Mouse (Mus musculus): Measurements from ENCODE around the gene Eif4ebp2.
A peak's percentile ranks its signal among the peaks of the same experiment; 100 is the strongest.

Eif4ebp2 gene

GRCm38 (mm10) chr10:61417046-61417445 lies 35.4 kb downstream of the Eif4ebp2 start:
- no peak for DNase-seq

DNA sequence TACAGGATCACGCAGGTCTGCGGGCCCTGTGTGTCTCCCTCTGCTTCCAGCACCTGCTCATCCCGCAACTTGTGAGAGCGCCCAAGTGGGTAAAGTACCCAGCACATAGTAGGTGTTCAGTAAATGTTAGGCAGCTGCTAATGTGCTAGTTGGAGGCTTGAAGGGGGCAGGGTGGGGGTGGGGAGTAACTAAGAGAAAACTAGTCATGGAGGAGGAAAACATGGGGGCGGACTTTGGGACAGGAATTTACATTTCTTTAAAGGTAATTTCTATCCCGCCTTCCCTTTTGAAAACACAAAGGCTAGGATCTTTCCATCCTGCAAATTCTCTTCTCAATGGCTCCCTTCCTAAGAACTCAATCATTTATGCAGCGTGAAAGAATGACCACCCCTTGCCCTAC lies 35.9 kb downstream of the Eif4ebp2 start:
- no peak for DNase-seq

GRCm38 (mm10) chr10:61415890-61416289 lies 36.6 kb downstream of the Eif4ebp2 start:
- no peak for DNase-seq

- DNase-seq, result no peak
These were observed 37.2 kb downstream of the Eif4ebp2 start for GRCm38 (mm10) chr10:61415240-61415639.

- no peak for DNase-seq
These were observed 39.4 kb downstream of the Eif4ebp2 start for GRCm38 (mm10) chr10:61412910-61413625.

DNA sequence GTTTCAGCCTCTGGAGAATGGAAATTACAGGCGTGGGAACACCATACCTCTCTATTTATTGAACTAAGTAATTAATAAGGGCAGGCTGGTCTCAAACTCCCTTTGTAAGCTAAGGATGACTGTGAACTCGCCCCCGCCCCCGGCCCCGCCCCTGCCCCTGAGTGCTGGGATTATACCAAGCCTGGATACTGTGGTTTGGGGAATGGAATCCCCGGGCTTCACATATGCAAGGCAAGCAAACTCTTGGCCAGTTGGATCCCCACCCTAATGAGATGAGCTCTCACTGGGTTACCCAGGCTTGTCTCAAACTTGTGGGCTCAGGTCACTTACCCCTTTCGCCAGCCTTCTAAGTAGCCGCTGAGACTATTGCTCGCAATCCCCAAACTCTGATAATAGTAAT lies 42.3 kb downstream of the Eif4ebp2 start:
- no peak for DNase-seq

GRCm38 (mm10) chr10:61409776-61410175 lies 42.7 kb downstream of the Eif4ebp2 start:
- no peak for DNase-seq

DNA sequence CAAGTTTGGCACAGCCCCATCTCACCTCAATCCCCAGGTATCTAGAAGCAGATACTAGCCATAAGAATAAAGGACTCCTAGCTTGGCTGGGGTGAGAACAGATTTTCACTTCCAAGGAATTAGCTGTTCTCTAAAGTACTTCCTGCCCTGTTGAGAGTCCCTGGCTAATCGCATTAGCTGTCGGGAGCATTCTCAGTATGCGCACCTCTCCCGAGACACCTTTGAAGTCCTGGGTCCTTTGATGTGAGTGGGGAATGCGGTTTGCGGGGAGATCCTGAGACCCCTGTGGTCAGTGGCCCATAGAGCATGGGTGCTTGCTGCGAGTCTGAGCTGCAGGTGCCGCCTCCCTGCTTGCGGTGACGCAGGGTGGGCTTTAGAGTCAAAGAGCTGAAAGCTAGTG lies 46.5 kb downstream of the Eif4ebp2 start:
- DNase-seq, result no peak

DNA sequence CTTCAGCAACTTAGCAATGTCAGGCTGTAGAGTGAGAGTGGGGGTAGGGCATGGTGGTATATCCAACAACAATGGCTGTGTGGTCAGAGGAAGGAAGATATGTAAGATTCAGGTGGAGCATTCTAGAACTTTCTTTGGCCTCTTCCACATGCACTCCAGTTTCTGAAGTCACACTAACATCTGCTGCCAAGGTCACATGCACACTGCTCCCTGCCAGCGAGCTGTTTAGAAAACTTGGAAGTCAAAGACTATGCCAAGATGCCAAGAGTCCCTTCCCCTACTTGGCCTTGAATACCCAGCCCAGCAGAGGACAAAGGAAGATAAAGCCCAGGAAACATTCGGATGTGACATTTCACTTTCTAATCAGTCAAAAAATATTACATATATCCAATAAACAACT lies 49.5 kb downstream of the Eif4ebp2 start:
- no peak for DNase-seq

- DNase-seq, result no peak
These were observed 50.0 kb downstream of the Eif4ebp2 start for GRCm38 (mm10) chr10:61402480-61402879.

DNA sequence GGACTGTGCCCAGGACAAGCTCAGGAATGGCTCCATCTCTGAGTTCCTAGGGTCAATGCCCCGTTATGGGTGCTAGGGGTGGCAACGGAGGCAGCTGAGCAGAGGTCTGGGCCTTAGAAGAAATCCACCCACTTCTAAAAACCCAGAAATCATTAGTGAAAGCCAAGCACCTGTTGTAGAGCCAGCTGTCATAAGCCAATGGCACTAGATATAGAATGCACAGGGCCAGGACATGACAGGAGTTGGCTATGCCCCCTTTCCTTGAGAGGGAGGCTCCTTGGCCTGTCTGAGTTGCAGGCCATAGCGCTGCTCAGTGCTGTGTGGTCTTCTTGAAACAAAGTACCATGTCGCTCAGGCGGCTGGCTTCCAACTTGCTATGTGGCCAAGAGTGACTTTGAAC lies 52.1 kb downstream of the Eif4ebp2 start:
- DNase-seq, result no peak

- peak; percentile 44 for DNase-seq
These were observed 53.2 kb downstream of the Eif4ebp2 start for GRCm38 (mm10) chr10:61399156-61399734.

DNA sequence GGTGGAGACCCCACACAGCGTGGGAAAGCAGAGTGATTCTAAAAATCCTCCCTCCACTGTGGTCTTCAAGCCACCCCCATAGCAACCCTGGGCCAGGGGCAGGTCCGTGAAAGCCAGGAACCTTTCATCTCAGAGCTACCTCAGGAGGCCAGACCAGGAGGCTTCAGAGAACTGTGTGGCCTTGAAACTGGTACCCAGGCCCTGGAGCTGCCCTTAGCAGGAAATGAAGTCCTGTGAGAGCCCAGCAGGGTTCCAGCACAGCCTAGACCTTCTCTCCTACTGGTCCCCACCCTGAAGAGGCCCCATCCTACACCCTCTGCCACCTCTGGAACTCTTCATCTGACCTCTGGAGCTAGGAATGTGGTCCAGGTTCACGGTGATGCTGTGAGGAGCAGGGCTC lies 54.3 kb downstream of the Eif4ebp2 start:
- DNase-seq, result no peak

DNA sequence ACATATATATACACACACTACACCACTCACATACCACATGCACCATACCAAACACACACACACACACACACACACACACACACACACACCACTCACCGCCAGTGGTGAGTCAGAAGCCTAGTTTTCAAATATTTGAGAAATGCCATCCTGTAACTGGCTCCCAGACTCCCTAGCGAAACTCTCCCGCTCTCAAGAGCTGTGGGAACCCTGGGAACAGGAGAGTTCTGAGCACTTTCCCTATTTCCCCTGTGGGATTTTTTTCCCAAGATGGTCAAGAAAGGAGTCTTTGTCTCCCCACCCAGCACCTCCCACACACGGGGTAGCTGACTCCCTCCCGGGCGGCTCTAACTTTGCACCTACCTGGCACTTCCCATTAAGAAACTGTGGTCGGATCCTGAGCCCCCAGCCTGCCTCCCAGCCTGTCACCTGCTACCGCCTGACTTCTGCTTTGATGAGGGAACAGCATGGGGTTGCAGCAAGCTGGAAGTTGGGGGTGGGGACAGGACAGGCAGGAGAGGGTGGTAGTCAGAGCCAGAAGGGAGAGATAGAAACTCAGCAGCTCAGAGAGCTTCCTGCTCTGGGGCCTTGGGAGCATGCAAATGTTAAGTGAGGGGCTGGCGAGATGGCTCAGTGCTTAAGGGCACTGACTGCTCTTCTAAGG lies 57.9 kb downstream of the Eif4ebp2 start:
- no peak for DNase-seq

DNA sequence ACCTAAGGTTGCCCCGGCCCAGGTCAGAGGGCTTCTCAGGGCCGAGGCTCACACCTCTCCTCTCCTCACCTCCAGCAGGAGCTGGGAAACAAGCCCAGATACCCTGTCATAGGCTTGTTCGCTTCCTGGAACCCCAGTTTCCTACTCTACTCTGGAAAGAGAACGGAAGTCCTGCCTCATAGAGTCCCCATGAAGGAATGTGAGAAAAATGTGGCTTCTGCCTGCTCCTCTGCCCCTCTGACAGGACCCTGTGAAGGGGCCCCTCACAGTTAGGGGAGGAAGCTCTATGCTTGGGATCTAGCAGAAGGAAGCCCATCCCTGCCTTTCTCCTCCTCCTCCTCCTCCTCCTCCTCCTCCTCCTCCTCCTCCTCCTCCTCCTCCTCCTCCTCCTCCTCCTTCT lies 59.9 kb downstream of the Eif4ebp2 start:
- DNase-seq, result no peak

DNA sequence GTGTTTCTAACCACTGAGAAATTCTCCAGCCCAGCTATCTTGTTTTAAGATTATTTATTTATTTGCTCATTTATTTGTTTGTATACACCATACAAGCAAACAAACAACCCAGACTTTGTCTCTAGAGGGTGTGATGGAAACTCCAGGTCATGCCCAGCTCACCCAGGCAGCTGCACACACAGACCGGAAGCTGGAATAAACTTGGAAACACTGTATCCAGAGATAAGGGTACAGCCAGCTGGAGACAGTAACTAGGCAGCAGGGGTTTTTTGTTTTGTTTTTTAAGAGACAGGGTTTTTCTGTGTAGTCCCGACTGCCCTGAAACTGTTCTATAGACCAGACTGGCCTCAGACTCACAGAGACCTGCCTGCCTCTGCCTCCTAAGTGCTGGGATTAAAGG lies 62.3 kb downstream of the Eif4ebp2 start:
- DNase-seq, result no peak

GRCm38 (mm10) chr10:61389020-61389419 lies 63.4 kb downstream of the Eif4ebp2 start:
- DNase-seq, result no peak

DNA sequence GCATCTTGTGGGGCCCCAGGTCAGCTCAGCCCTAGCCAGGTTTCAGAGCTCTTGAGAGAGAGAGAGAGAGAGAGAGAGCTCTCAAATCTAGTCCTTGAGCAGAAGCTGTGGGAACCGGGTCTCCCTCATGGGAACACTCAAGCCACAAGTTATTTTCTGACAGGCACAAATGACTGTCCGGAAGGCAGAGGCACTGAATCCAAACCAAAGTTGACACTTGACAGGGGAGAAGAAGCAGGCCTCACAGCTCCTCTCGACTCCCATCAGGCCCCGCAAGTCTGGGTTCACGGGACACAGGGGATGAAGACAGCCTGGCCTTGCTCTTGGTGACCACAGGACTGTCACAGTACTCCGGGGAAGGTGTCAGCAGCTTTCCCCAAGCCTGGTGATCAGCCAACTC lies 66.2 kb downstream of the Eif4ebp2 start:
- DNase-seq, result no peak

DNA sequence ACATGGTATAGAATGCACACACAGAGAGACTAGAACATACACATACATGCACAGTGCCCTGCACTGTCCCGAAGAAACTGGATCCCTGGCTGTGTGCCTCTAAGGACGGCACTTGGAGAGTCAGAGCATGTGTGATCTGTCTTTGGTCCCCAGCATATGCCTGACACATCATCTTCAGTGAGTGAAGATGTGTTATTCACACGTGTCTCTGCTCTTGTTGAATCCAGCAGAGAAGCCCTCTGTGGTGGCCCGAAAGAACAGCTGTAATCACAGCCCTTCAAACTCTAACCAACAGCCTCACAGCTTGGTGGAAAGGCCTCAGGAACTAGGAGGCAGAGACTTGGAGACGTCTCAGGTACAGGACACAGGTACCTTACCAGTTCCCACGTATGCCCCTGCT lies 67.3 kb downstream of the Eif4ebp2 start:
- no peak for DNase-seq

- peak; percentile 26 for DNase-seq
These were observed 68.8 kb downstream of the Eif4ebp2 start for GRCm38 (mm10) chr10:61383715-61384047.

GRCm38 (mm10) chr10:61383021-61383714 lies 69.3 kb downstream of the Eif4ebp2 start, which contains the start of gene Pald1:
TSS of gene Pald1 (minus strand) at chr10:61383530.
- DNase-seq, result peak; percentile 46

DNA sequence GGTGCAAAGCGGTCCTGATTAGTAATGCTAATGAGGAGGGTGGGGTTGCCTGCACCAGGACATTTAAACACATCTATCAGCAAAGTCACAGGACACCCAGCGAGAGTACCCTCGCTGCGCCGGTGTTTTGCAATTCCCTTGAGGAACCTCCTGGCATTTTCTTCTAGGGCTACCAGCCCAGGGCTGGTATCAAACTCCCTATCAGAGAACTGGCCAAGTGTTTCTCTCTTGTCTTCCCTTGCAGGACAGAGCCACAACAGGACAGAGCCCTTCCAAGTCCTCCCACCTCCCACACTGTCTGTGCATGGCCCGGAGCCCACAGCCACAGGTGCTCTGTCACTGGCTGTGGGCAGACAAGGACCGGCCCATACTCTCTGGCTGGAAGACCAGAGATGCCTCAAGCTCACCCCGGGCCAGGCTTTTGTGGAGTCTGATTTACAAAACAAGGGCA lies 70.2 kb downstream of the Eif4ebp2 start:
- DNase-seq, result no peak

DNA sequence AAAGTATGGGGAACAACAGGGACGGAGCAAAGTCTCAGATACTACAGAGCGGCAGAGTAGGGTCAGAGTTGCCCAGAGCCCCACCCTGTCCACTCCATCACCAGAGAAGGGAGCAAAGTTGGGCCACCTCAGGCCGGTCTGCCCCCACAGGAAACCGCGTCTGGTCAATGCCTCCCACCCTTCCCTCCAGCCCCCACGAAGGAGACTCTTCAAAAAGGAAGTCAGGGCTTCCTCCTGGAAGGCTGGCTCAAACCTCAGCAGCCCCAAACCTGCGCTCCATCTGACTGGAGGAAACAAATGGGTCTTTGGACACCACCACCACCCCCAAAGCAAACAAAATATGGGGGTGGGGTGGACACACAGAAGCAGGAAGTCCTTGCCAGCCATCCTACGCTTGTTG lies 70.6 kb downstream of the Eif4ebp2 start:
- DNase-seq, result no peak

DNA sequence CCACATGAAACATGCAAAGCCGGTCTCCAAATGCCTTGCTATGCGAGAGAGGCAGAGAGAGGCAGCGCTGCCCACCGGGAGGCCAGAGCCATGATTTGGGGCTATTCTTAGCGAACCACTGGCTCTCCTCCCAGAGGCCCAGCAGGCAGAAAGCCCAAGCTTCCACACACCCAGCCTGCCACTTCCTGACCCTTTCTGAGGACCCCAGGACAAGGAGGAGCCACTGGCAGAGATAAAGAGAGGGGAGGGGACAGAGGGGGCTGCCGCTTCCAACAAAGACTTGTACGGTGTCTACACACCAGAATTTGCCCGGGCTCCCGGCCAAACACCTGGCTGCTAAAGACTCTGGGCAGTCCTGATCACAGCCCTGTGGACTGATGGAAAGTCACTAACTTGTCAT lies 72.3 kb downstream of the Eif4ebp2 start:
- DNase-seq, result no peak

Measured in right cerebral cortex, postnatal 25 days (tissue).